Comparison of ENCODE assay signal across 21 mouse cellular contexts in the genomic region with DNA sequence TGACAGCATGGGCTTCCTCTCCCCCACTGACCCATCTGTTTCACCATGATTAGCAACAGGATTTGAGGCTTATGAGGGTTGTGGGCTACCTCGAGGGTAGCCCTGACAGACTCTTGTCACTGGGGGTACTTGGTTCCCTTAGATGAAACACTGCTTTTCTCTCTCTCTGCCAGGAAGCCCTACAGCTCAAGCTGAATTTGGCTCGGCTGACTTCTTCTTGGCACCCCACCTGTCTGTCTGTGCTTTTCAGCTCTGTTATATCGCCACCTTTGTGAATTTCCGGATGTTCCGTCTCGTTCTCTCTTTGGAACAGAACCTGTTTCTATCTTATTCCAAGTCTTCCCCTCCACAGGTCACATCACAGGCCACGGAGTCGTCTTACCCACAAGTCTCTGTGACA.
"Had no signal": no experiment of that assay in that cellular context is flagged by ENCODE, and none has a peak within 500 bp of the region (broad histone marks: within the 10 kb centered on the region; RNA-seq: fewer than 3 reads in every experiment).

No protein-coding gene starts in this region.

- H3K27me3 ChIP-seq: limb, embryonic 12.5 days; limb, embryonic 15.5 days; neural tube, embryonic 12.5 days; neural tube, embryonic 15.5 days; stomach, embryonic 15.5 days had no signal

- H3K27ac ChIP-seq: limb, embryonic 12.5 days; limb, embryonic 15.5 days; liver, embryonic 14.5 days; midbrain, embryonic 10.5 days; neural tube, embryonic 12.5 days; neural tube, embryonic 15.5 days; stomach, embryonic 15.5 days had no signal

- H3K9me3 ChIP-seq: limb, embryonic 12.5 days; limb, embryonic 15.5 days; midbrain, embryonic 10.5 days; neural tube, embryonic 12.5 days; neural tube, embryonic 15.5 days; stomach, embryonic 15.5 days had no signal

- ATAC-seq: liver, postnatal 0 days; lung, postnatal 0 days had no signal

- DNase-seq: kidney, adult 9 months; kidney, postnatal 14 days; kidney, postnatal 4 days; left cerebral cortex, postnatal 4 days; liver, postnatal 0 days; lung, embryonic 14.5 days; midbrain, embryonic 14.5 days; retina, postnatal 1 day; right cerebral cortex, postnatal 25 days; spleen, adult 18-20 months; thymus, postnatal 25 days had no signal

- H3K36me3 ChIP-seq: limb, embryonic 12.5 days; limb, embryonic 15.5 days; midbrain, embryonic 10.5 days; neural tube, embryonic 12.5 days; neural tube, embryonic 15.5 days; stomach, embryonic 15.5 days had no signal

- H3K4me1 ChIP-seq: neural tube, embryonic 12.5 days had no signal

- H3K4me2 ChIP-seq: limb, embryonic 12.5 days; limb, embryonic 15.5 days; liver, embryonic 11.5 days; lung, embryonic 14.5 days; neural tube, embryonic 12.5 days; neural tube, embryonic 15.5 days; stomach, embryonic 15.5 days had no signal

- H3K4me3 ChIP-seq: limb, embryonic 12.5 days; limb, embryonic 15.5 days; megakaryocyte, embryonic 14.5 days; midbrain, embryonic 10.5 days; neural tube, embryonic 12.5 days; neural tube, embryonic 15.5 days; stomach, embryonic 15.5 days had no signal

- H3K9ac ChIP-seq: limb, embryonic 12.5 days; limb, embryonic 15.5 days; liver, embryonic 14.5 days; liver, postnatal 0 days; lung, embryonic 14.5 days; neural tube, embryonic 12.5 days; neural tube, embryonic 15.5 days; stomach, embryonic 15.5 days had no signal
